Mouse (Mus musculus) urinary bladder, adult 18-20 months (tissue): ENCODE data around the gene Zfp428.

Experiments
- DNase-seq, 2 experiments: peaks; one replicate each; pipeline ENCODE4 v3.0.0; 2022; ENCODE audit warnings: low spot score in 2 of 2, mixed read lengths in 2 of 2

Gene Zfp428

GRCm38 (mm10) chr7:24506838-24507725, at the start of gene Zfp428:
Zfp428 (plus strand) TSS chr7:24507006.
- peak; percentile 72 to 82 for DNase-seq

DNA sequence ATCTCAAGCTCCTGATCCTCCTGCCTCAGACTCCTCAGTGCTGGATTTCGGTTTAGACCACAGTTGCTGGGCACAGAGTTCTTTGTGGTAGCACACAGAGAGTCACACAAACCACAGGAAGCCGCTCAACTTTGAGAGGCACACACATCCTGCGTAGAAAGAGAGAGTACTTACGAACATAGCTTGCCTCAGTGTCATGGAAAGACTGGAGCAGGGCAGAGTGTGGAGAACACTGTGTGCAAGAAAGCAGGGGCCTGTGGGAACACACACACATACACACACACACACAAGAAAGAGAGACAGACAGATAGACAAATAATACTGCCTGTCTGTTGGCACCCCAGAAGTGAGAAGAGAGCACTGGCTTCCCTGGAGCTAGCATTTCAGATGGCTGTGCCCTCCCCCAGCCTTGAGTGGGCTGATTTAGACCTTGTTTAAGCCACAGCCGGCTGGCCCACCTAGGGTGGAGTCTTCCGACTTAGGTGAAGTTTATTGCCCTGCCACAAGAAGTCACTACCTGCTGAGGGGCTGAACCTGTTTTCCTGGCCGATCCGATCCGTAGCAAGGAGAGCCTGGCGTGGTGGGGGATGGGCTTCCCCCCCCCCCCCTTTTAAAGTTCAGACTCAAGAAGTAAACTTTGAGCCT, 49.0 kb upstream of the Zfp428 start:
- DNase-seq, result no peak

DNA sequence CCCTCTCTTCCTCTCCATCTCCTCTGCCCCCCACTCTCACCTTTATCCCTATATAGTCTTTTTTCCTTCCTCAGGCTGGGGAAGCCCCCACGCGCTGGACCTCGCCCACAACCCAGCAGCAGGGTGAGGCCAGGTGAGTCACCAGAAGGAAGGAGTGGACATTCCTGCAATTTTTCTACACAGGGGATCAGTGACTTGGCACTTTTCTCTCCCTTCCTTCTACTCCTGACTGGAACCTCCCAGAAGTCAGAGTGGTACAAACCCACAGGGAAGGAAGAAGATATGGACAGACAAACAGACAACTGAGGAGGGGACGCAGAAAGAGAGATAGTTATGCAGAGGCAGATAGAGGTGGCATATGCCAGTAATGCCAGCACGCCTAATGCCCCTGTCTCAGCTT, 47.4 kb upstream of the Zfp428 start:
- DNase-seq, result no peak

DNA sequence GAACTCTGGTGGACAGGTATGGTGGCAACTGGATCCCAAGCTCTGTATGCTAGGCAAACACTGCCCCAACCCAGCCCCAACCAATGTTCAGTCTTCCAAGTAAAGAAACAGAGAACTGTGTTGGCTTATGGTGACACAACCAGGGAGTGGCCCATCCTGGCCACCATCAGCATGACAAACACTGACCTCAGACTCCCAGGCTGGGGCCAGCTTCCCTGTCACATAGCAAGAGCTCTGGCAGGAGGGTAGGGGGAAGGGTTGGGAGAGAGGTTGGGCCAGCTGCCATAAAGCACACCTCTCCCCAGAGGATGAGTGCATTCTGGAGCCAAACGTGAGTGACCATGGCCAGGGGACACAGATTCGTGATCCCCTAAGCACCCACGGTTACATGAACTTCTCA, 47.0 kb upstream of the Zfp428 start:
- peak; percentile 38 to 61 for DNase-seq

DNA sequence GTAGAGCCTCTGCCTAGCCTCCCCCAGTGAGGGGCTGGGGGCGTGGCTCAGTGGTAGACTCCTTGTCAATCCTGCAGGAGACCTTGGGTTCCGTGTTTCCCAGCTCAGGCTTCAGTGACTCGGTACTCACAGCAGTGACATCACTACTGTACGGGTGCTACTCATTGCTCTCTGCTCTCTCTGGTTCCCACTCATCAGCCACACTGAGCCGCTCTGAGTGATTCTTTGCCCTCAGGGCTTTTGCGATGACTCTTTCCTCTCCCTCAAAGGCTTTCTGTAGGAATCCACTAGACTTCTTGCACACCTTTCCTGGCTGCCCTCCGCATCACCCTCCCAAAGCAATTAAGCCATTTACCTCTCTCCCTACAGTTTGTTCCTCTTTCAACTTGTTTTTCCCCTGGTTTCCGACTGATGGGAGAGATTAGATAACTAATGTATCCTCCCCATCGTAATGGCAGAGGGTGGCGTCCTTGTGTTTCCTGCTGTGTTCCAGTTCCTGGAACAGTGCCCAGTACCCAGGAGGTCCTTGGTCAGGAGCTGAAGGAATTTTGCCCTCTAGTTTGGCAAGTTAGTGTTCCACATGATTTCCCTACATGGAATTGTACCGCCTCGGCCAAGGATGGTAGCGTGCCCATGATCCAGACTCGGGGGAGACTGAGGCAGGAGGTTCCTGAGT, 45.3 kb upstream of the Zfp428 start:
- DNase-seq, result no peak

GRCm38 (mm10) chr7:24462388-24463319, 44.2 kb upstream of the Zfp428 start, which contains the start of gene Plaur:
Plaur (plus strand) TSS chr7:24462484.
- DNase-seq, result peak; percentile 64

GRCm38 (mm10) chr7:24466835-24467234, 40.0 kb upstream of the Zfp428 start:
- DNase-seq, result no peak

- no peak for DNase-seq
Measured at GRCm38 (mm10) chr7:24467886-24468285, 38.9 kb upstream of the Zfp428 start.

- DNase-seq, result no peak
Measured at GRCm38 (mm10) chr7:24469126-24469525, 37.7 kb upstream of the Zfp428 start.

DNA sequence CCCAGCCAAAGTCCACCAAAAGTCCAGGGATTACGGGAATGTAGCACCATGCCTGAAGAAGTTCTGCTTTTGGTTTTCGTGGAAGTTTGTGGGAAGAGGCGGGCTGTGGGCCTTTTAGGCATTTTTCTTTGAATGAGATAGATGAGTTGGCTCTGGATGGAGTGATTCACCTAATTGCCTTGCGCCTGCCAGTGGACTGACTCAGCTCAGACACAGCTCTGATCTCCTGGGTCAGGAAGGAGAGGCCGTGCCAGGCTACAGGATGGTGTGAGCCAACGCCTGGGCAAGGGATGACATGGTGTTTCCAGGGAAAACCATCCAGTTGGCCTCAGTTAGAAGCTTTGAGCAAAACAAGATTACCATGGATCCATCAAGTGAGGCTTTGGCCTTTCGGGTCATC, 36.5 kb upstream of the Zfp428 start:
- peak in 1 of 2 experiments; percentile 39 for DNase-seq

- DNase-seq, result no peak
Measured at GRCm38 (mm10) chr7:24472442-24472841, 34.4 kb upstream of the Zfp428 start.

- no peak for DNase-seq
Measured at GRCm38 (mm10) chr7:24472937-24473336, 33.9 kb upstream of the Zfp428 start.

DNA sequence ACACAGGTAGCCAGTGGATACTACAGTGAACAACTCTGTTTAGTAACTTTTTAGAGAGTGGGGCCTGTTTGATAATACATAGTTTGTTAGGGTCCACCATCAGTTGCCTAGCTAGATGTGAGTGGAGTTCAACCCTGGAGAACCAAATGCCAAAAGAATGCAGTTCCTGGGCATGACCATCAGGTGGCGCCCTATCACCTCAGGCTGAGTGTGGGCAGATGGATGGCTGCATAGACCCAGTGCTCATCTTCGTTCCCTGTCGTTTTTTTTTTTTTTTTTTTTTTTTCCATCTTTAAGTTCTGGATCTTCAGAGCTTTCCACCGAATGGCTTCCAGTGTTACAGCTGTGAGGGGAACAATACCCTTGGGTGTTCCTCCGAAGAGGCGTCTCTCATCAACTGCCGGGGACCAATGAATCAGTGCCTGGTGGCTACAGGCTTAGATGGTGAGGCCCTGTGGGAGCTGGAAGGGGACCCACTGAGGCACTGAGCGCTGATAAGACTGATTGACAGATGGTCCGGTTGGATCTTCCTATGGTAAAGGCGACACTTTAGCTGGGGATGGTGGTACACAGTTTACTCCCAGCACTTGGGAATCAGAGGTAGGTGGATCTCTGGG, 32.8 kb upstream of the Zfp428 start:
- DNase-seq, result no peak

GRCm38 (mm10) chr7:24474811-24475506, 31.8 kb upstream of the Zfp428 start:
- DNase-seq, result no peak

DNA sequence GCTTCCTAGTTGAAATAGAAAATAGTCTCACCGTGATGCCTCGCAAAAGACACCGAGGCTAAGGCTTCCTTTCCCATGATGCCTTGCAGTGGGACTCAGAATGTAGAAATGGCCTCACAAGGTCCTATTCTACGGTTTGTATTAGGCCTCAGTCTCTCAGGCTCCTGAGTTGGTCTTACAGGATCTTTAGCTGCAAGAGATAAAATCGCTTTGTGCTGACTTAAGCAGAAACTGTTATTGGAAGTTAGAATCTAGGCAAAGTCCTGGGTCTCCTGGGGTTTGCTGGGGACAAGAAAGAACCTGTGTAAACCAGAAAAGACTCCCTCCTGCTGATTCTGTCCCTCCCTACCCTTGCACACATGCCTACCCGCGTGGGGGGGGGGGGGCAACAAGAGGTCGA, 30.5 kb upstream of the Zfp428 start:
- no peak for DNase-seq

- DNase-seq, result no peak
Measured at GRCm38 (mm10) chr7:24476856-24477255, 29.9 kb upstream of the Zfp428 start.

GRCm38 (mm10) chr7:24478911-24479310, 27.9 kb upstream of the Zfp428 start:
- no peak for DNase-seq

- DNase-seq, result no peak
Measured at GRCm38 (mm10) chr7:24479685-24480084, 27.1 kb upstream of the Zfp428 start.

DNA sequence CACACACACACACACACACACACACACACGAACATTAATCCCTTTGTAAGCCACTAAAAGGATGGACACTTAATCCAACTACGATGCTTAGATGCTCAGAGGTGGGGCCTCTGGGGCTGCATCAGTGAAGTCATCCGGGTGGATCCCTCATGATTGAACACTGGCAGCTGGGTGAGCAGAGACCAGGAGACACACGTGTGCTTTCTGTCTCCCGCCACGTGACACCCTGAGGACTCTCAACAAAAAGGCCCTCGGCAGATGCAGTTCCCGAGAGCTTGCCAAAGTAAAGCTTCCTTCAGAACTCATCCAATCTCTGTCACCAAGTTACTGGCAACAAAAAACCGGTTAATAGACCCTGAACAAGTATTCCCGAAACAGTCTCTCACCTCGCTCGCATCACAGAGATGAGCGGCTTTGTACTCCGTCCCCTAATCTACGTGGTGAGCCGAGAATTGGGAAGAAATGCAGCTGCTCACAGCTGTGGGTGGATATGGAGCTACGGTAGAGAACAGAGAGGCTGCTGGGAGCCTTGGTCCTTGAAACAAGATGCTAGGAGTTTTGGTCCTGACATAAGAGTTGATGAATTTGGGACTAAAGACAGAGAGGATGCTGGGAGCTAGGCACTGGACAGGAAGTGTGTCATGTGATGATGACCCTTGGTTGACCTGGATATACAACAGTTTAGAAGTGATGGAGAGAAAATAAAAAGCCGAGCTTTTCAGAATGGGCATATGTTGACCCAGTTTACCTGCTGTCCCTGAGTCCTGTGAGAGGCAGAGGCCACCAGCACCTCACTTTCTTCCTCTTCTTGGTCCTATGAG, 26.5 kb upstream of the Zfp428 start:
- DNase-seq, result no peak
